Mouse (Mus musculus) heart, postnatal 0 days (tissue): ENCODE results near the gene Rpl27a. TPM values are rescaled to one million over a fixed set of nuclear protein-coding genes. Genes with fewer than 3 reads are reported as not detected.

ENCODE experiments used
- ATAC-seq: fragments of 200-750 bp; cut with Nextera tagmentation; 2 replicates; pipeline ENCODE4 v1.8.0; 2017; ENCODE audit warnings: low read depth, moderate number of reproducible peaks, moderate library complexity; ENCODE audit not compliant: insufficient read depth
- DNase-seq: peaks from one replicate; pipeline ENCODE4 v3.0.0-alpha.2; 2016; ENCODE audit warnings: low spot score
- H3K27ac ChIP-seq: fragments of 300-500 bp; sonication (generic); 2 replicates; pipeline ENCODE4 v1.5.1; 2014; ENCODE audit warnings: low read depth, mild to moderate bottlenecking
- H3K27me3 ChIP-seq: fragments of 300-500 bp; sonication (generic); 2 replicates; pipeline ENCODE4 v1.6.1; 2014; ENCODE audit warnings: low read length, mixed read lengths; ENCODE audit not compliant: control insufficient read depth, insufficient read depth
- H3K36me3 ChIP-seq: fragments of 300-500 bp; sonication (generic); replicated peaks from 2 replicates; pipeline ENCODE4 v1.6.1; 2014; ENCODE audit warnings: low read length, mixed read lengths; ENCODE audit not compliant: control insufficient read depth, insufficient read depth
- H3K4me1 ChIP-seq: fragments of 300-500 bp; sonication (generic); 2 replicates; pipeline ENCODE4 v1.6.1; 2014; ENCODE audit warnings: antibody characterized with exemption; ENCODE audit not compliant: control insufficient read depth, insufficient read depth
- H3K4me2 ChIP-seq: fragments of 300-500 bp; sonication (generic); 2 replicates; pipeline ENCODE4 v1.6.1; 2014; ENCODE audit warnings: low read depth, mild to moderate bottlenecking, low read length, moderate library complexity
- H3K4me3 ChIP-seq: fragments of 300-500 bp; sonication (generic); 2 replicates; pipeline ENCODE4 v1.5.1; 2014; ENCODE audit warnings: low read depth, low read length
- H3K9ac ChIP-seq: fragments of 300-500 bp; sonication (generic); replicated peaks from 2 replicates; pipeline ENCODE4 v1.6.1; 2014; ENCODE audit warnings: low read depth, low read length, mixed read lengths
- H3K9me3 ChIP-seq: fragments of 300-500 bp; sonication (generic); replicated peaks from 2 replicates; pipeline ENCODE4 v1.6.1; 2016; ENCODE audit warnings: low read length; ENCODE audit not compliant: control insufficient read depth
- CTCF ChIP-seq: IDR thresholded peaks from 2 replicates; pipeline ENCODE4 v1.5.1; 2016; ENCODE audit warnings: antibody characterized with exemption, control low read depth, low read depth
- EP300 ChIP-seq: IDR thresholded peaks from 2 replicates; pipeline ENCODE4 v1.6.1; 2016; ENCODE audit warnings: antibody characterized with exemption, low read depth
- WGBS: fragments of 180-500 bp; shearing (Covaris S2); extraction: QIAGEN DNeasy Blood & Tissue Kit; methylation state at CpG from one replicate; pipeline ENCODE4 v1.1.7; 2014; 5-methylcytosine and 5-hydroxymethylcytosine counted together
- polyA plus RNA-seq: library from polyadenylated mRNA; unstranded; fragments of >200 nt; fragmentation: Nextera tagmentation; extraction: Ambion mirVana; gene quantifications from 2 replicates; pipeline ENCODE4 v1.2.1, GENCODE M21; 2015
- total RNA-seq: library from RNA; depleted of rRNA; stranded (reverse); fragments of >200 nt; gene quantifications from 2 replicates; pipeline ENCODE4 v1.2.3, GENCODE M21; 2014; ENCODE audit warnings: low replicate concordance

Rpl27a gene
- total and polyA plus RNA-seq, 2 experiments from 2014 or later = 68.8 to 267 TPM

GRCm38 (mm10) chr7:109541609-109542363 is 22.8 kb downstream of the Rpl27a start:
- Histone ChIP-seq H3K4me2 (no peak overlapping the region), H3K27me3 (no peaks in the 10 kb centered on the region), H3K4me1 (peaks cover 10% of the 10 kb centered on the region), H3K9me3 (no peaks in the 10 kb centered on the region), H3K27ac (peak overlapping the region; percentile 75), H3K4me3 (no peak overlapping the region), H3K36me3 (peaks cover 80% of the 10 kb centered on the region), H3K9ac (no peak overlapping the region)
- 71% methylated on average over 10 of the region's 10 CpGs for WGBS
- ATAC-seq (peak; percentile 54), DNase-seq (no peak)
- TF ChIP-seq EP300 (no peak), CTCF (no peak)

- no peaks in the 10 kb centered on the region for H3K27me3 ChIP-seq
- 43% methylated on average over 3 of the region's 3 CpGs for WGBS
- H3K36me3 ChIP-seq = peaks cover 80% of the 10 kb centered on the region
- DNase-seq = no peak
- H3K4me3 ChIP-seq = no peak overlapping the region
- no peak overlapping the region for H3K4me2 ChIP-seq
- peak overlapping the region; percentile 75 for H3K27ac ChIP-seq
- no peak overlapping the region for H3K9ac ChIP-seq
- no peak for ATAC-seq
- no peaks in the 10 kb centered on the region for H3K9me3 ChIP-seq
- H3K4me1 ChIP-seq = peaks cover 5% of the 10 kb centered on the region; the same call in 1 of the 2 replicates
- no peak for TF ChIP-seq EP300
- TF ChIP-seq CTCF = no peak
Measured at GRCm38 (mm10) chr7:109542364-109542628, 23.3 kb downstream of the Rpl27a start.

GRCm38 (mm10) chr7:109544792-109545191 is 25.8 kb downstream of the Rpl27a start:
- WGBS = 53% methylated on average over 5 of the region's 5 CpGs
- H3K4me2 ChIP-seq = no peak overlapping the region
- no peak for ATAC-seq
- no peak overlapping the region for H3K9ac ChIP-seq
- H3K36me3 ChIP-seq = peaks cover 77% of the 10 kb centered on the region
- no peaks in the 10 kb centered on the region for H3K9me3 ChIP-seq
- H3K27ac ChIP-seq = peak overlapping the region; percentile 70
- no peak for DNase-seq
- H3K4me1 ChIP-seq = peaks cover 2% of the 10 kb centered on the region; the same call in 1 of the 2 replicates
- H3K27me3 ChIP-seq = no peaks in the 10 kb centered on the region
- no peak overlapping the region for H3K4me3 ChIP-seq
- TF ChIP-seq CTCF = no peak
- TF ChIP-seq EP300 = no peak

GRCm38 (mm10) chr7:109545255-109545993 is 26.5 kb downstream of the Rpl27a start:
- peak overlapping the region; percentile 70 for H3K27ac ChIP-seq
- peaks cover 2% of the 10 kb centered on the region; the same call in 1 of the 2 replicates for H3K4me1 ChIP-seq
- no peak for DNase-seq
- H3K36me3 ChIP-seq = peaks cover 78% of the 10 kb centered on the region
- H3K4me3 ChIP-seq = no peak overlapping the region
- no peak; the same call in 1 of the 2 replicates for ATAC-seq
- WGBS = 46% methylated on average over 10 of the region's 10 CpGs
- H3K27me3 ChIP-seq = no peaks in the 10 kb centered on the region
- H3K4me2 ChIP-seq = no peak overlapping the region
- no peaks in the 10 kb centered on the region for H3K9me3 ChIP-seq
- H3K9ac ChIP-seq = no peak overlapping the region
- TF ChIP-seq EP300 (no peak), CTCF (no peak)

GRCm38 (mm10) chr7:109546186-109546585 is 27.2 kb downstream of the Rpl27a start:
- 97% methylated on average over 2 of the region's 2 CpGs for WGBS
- no peak overlapping the region for H3K4me2 ChIP-seq
- no peak overlapping the region for H3K4me3 ChIP-seq
- peaks cover 2% of the 10 kb centered on the region; the same call in 1 of the 2 replicates for H3K4me1 ChIP-seq
- no peaks in the 10 kb centered on the region for H3K27me3 ChIP-seq
- H3K36me3 ChIP-seq = peaks cover 78% of the 10 kb centered on the region
- DNase-seq (no peak), ATAC-seq (no peak)
- TF ChIP-seq CTCF = no peak
- TF ChIP-seq EP300 = no peak
- H3K27ac ChIP-seq = 0 out of 2 replicates have a peak overlapping the region, but pooled peaks have one; percentile 2
- H3K9ac ChIP-seq = no peak overlapping the region
- no peaks in the 10 kb centered on the region for H3K9me3 ChIP-seq
